Mouse (Mus musculus) bone marrow macrophage, adult 2 months (primary cell): ENCODE measurements around the gene Ntn3.

Source experiments
- CTCF ChIP-seq: IDR thresholded peaks from 2 replicates; pipeline ENCODE4 v1.5.1; 2012; ENCODE audit warnings: low read depth, mild to moderate bottlenecking, low read length, moderate library complexity
- POLR2A ChIP-seq: IDR thresholded peaks from 2 replicates; pipeline ENCODE4 v1.6.1; 2012; ENCODE audit warnings: mild to moderate bottlenecking, low read depth, low read length, borderline replicate concordance

DNA sequence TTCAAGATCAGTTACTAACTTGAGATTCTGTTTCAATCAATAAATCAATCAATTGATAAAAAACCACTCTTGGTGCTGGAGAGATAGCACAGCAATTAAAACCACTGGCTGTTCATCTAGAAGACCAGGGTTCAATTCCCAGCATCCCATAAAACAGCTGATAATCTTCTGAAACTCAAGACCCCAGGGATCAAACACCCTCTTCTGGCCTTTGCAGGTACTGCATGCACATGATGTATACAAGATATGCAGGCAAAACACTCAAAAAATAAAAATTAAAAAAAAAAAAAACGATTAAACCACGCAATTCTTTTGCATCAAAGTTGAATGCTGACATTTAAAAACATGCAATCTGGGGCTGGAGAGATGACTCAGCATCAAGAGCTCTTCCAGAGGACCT, 39.3 kb upstream of the Ntn3 start:
- TF ChIP-seq POLR2A (no peak), CTCF (no peak)
